Mouse (Mus musculus): ENCODE results near the gene St5.

- TF ChIP-seq CTCF (IDR thresholded peaks at IDR 0.05; ENCODE audit: low read depth, low read length) = no peak
- TF ChIP-seq POLR2A (IDR thresholded peaks at IDR 0.05; ENCODE audit: insufficient read depth, low read length) = no peak
- TF ChIP-seq EP300 (IDR thresholded peaks at IDR 0.05; ENCODE audit: insufficient read depth, low read depth, low read length) = no peak
Measured at GRCm38 (mm10) chr7:109524442-109524744, 179.0 kb downstream of the St5 start.

All from ES-Bruce4 (cell line).